19 mouse cellular contexts compared by ENCODE assay signal in genomic region chr8:62575817-62576231, GRCm38 (mm10).
DNase-seq lines count a peak whose midpoint lies in the region; ATAC-seq and TF ChIP-seq lines count a peak whose summit lies in the region.
"Had no signal": no experiment of that assay in that cellular context is flagged by ENCODE, and none has a peak within 500 bp of the region (broad histone marks: within the 10 kb centered on the region; RNA-seq: fewer than 3 reads in every experiment).

No protein-coding gene starts in this region.

- H3K4me3 ChIP-seq in hindbrain, embryonic 12.5 days: no peak overlapping the region
- no peak overlapping the region for H3K4me3 ChIP-seq in hindbrain, embryonic 10.5 days
- no peak overlapping the region for H3K4me3 ChIP-seq in forebrain, embryonic 14.5 days (ENCODE audit: low read depth, low read length)
- no peak overlapping the region for H3K4me3 ChIP-seq in midbrain, embryonic 13.5 days (replicated peaks)
- H3K4me3 ChIP-seq in stomach, postnatal 0 days (ENCODE audit: low read depth, low read length): no peak overlapping the region
- H3K4me3 ChIP-seq: embryonic facial prominence, embryonic 13.5 days; heart, adult 2 months; limb, embryonic 12.5 days had no signal

- no peaks in the 10 kb centered on the region for H3K27me3 ChIP-seq in hindbrain, embryonic 12.5 days
- no peaks in the 10 kb centered on the region for H3K27me3 ChIP-seq in hindbrain, embryonic 10.5 days (ENCODE audit: insufficient read depth, poor library complexity, severe bottlenecking)
- no peaks in the 10 kb centered on the region for H3K27me3 ChIP-seq in forebrain, embryonic 14.5 days (replicated peaks; ENCODE audit: control insufficient read depth, insufficient read depth, low read length)
- no peaks in the 10 kb centered on the region for H3K27me3 ChIP-seq in midbrain, embryonic 13.5 days
- H3K27me3 ChIP-seq in stomach, postnatal 0 days (ENCODE audit: control insufficient read depth, insufficient read depth, low read length): no peaks in the 10 kb centered on the region
- H3K27me3 ChIP-seq: embryonic facial prominence, embryonic 13.5 days; limb, embryonic 12.5 days had no signal

- TF ChIP-seq CTCF in brain, embryonic 14.5 days (IDR thresholded peaks at IDR 0.05; ENCODE audit: borderline replicate concordance, extremely low read depth, insufficient read depth, insufficient read length): no peak
- TF ChIP-seq CTCF in stomach, postnatal 0 days (IDR thresholded peaks at IDR 0.05; ENCODE audit: low read depth): no peak

- no peaks in the 10 kb centered on the region for H3K4me1 ChIP-seq in hindbrain, embryonic 12.5 days
- H3K4me1 ChIP-seq in hindbrain, embryonic 10.5 days (replicated peaks): no peaks in the 10 kb centered on the region
- no peaks in the 10 kb centered on the region for H3K4me1 ChIP-seq in forebrain, embryonic 14.5 days (ENCODE audit: control insufficient read depth, insufficient read depth, low read length)
- H3K4me1 ChIP-seq in midbrain, embryonic 13.5 days (replicated peaks): 0 out of 2 replicates have a peak, but pooled peaks cover 3% of the 10 kb centered on the region
- no peaks in the 10 kb centered on the region for H3K4me1 ChIP-seq in stomach, postnatal 0 days (replicated peaks; ENCODE audit: control insufficient read depth, insufficient read depth)
- H3K4me1 ChIP-seq: embryonic facial prominence, embryonic 13.5 days; limb, embryonic 12.5 days had no signal

- no peak overlapping the region for H3K9ac ChIP-seq in hindbrain, embryonic 12.5 days
- no peak overlapping the region for H3K9ac ChIP-seq in forebrain, embryonic 14.5 days (ENCODE audit: low read length)
- no peak overlapping the region for H3K9ac ChIP-seq in midbrain, embryonic 13.5 days (replicated peaks)
- H3K9ac ChIP-seq in stomach, postnatal 0 days (ENCODE audit: low read length): no peak overlapping the region
- H3K9ac ChIP-seq: embryonic facial prominence, embryonic 13.5 days; limb, embryonic 12.5 days; liver, embryonic 14.5 days had no signal

- H3K4me2 ChIP-seq in hindbrain, embryonic 12.5 days (replicated peaks): no peak overlapping the region
- no peak overlapping the region for H3K4me2 ChIP-seq in forebrain, embryonic 14.5 days (ENCODE audit: low read length)
- no peak overlapping the region for H3K4me2 ChIP-seq in midbrain, embryonic 13.5 days (replicated peaks)
- no peak overlapping the region for H3K4me2 ChIP-seq in stomach, postnatal 0 days (replicated peaks; ENCODE audit: low read depth)
- H3K4me2 ChIP-seq: embryonic facial prominence, embryonic 13.5 days; limb, embryonic 12.5 days had no signal

- no peaks in the 10 kb centered on the region for H3K36me3 ChIP-seq in hindbrain, embryonic 12.5 days
- no peaks in the 10 kb centered on the region for H3K36me3 ChIP-seq in hindbrain, embryonic 10.5 days
- no peaks in the 10 kb centered on the region for H3K36me3 ChIP-seq in forebrain, embryonic 14.5 days (ENCODE audit: control insufficient read depth, insufficient read depth, low read length)
- no peaks in the 10 kb centered on the region for H3K36me3 ChIP-seq in midbrain, embryonic 13.5 days
- H3K36me3 ChIP-seq in stomach, postnatal 0 days (ENCODE audit: control insufficient read depth, insufficient read depth, low read length): no peaks in the 10 kb centered on the region
- H3K36me3 ChIP-seq: embryonic facial prominence, embryonic 13.5 days; limb, embryonic 12.5 days had no signal

- no peak for TF ChIP-seq POLR2A in brain, embryonic 14.5 days (IDR thresholded peaks at IDR 0.05; ENCODE audit: borderline replicate concordance, extremely low read depth, insufficient read depth, insufficient read length, poor library complexity, severe bottlenecking)

- H3K9me3 ChIP-seq in hindbrain, embryonic 12.5 days (replicated peaks): no peaks in the 10 kb centered on the region
- no peaks in the 10 kb centered on the region for H3K9me3 ChIP-seq in hindbrain, embryonic 10.5 days
- no peaks in the 10 kb centered on the region for H3K9me3 ChIP-seq in forebrain, embryonic 14.5 days (replicated peaks; ENCODE audit: control insufficient read depth, low read length)
- no peaks in the 10 kb centered on the region for H3K9me3 ChIP-seq in midbrain, embryonic 13.5 days
- no peaks in the 10 kb centered on the region for H3K9me3 ChIP-seq in stomach, postnatal 0 days (ENCODE audit: control insufficient read depth, low read length)
- H3K9me3 ChIP-seq: embryonic facial prominence, embryonic 13.5 days; limb, embryonic 12.5 days had no signal

- WGBS in hindbrain, embryonic 12.5 days: 67% methylated on average over 4 of the region's 4 CpGs
- 73% methylated on average over 4 of the region's 4 CpGs for WGBS in hindbrain, embryonic 10.5 days
- WGBS in forebrain, embryonic 14.5 days: 29% methylated on average over 4 of the region's 4 CpGs
- 51% methylated on average over 4 of the region's 4 CpGs for WGBS in midbrain, embryonic 13.5 days
- WGBS in stomach, postnatal 0 days: 65% methylated on average over 4 of the region's 4 CpGs

- no peak overlapping the region for H3K27ac ChIP-seq in hindbrain, embryonic 12.5 days
- H3K27ac ChIP-seq in hindbrain, embryonic 10.5 days: no peak overlapping the region
- no peak overlapping the region for H3K27ac ChIP-seq in forebrain, embryonic 14.5 days (ENCODE audit: low read depth, low read length)
- H3K27ac ChIP-seq in midbrain, embryonic 13.5 days: no peak overlapping the region
- H3K27ac ChIP-seq in stomach, postnatal 0 days (replicated peaks): no peak overlapping the region
- H3K27ac ChIP-seq: embryonic facial prominence, embryonic 13.5 days; heart, adult 2 months; limb, embryonic 12.5 days; liver, embryonic 14.5 days had no signal

- no peak for DNase-seq in hindbrain, embryonic 10.5 days (ENCODE audit: low spot score)
- DNase-seq in brain, embryonic 14.5 days (ENCODE audit: low read depth): peak; percentile 90
- DNase-seq in forebrain, embryonic 14.5 days (ENCODE audit: low spot score): peak; percentile 84
- no peak for DNase-seq in Muller cell, postnatal 12 days (ENCODE audit: inconsistent ontology term)
- no peak for DNase-seq in stomach, postnatal 0 days (ENCODE audit: low spot score)
- DNase-seq: adrenal gland, postnatal 36 days; cerebellum, adult 2 months; gastrocnemius, postnatal 25 days; heart, adult 2 months; heart, postnatal 36 days; kidney, postnatal 36 days; layer of hippocampus, adult 9-11 months; spleen, adult 18-20 months had no signal

- ATAC-seq in hindbrain, embryonic 12.5 days (ENCODE audit: low FRiP score): peak; percentile 40; the same call in 1 of the 2 replicates
- peak; percentile 94 for ATAC-seq in forebrain, embryonic 14.5 days
- peak; percentile 79 for ATAC-seq in midbrain, embryonic 13.5 days
- ATAC-seq in stomach, postnatal 0 days (ENCODE audit: low FRiP score, low TSS enrichment): no peak
- ATAC-seq: intestine, embryonic 16.5 days had no signal

- TF ChIP-seq EP300 in stomach, postnatal 0 days (optimal IDR thresholded peaks at IDR 0.05): no peak

Comparison
In these comparisons a context has a peak if more than half of its experiments do, and no peak if none do; other contexts are left out.
1. DNase-seq: peak in brain, embryonic 14.5 days (single experiment) and forebrain, embryonic 14.5 days (single experiment); none in hindbrain, embryonic 10.5 days (single experiment), Muller cell, postnatal 12 days (single experiment) and stomach, postnatal 0 days (single experiment).